Mouse (Mus musculus) midbrain, embryonic 11.5 days (tissue): ENCODE data around the gene Vim. TPM values are rescaled to one million over a fixed set of nuclear protein-coding genes. Genes with fewer than 3 reads are reported as not detected.
"Not testable (repeated sequence)": the region's sequence is repeated elsewhere in the genome, so short reads cannot be mapped to it uniquely, and the experiment has no call there.

Source experiments
- ATAC-seq: fragments of 200-750 bp; cut with Nextera tagmentation; 2 replicates; pipeline ENCODE4 v1.8.0; 2017; ENCODE audit warnings: moderate TSS enrichment, moderate library complexity; ENCODE audit not compliant: low FRiP score
- DNase-seq: peaks from one replicate; pipeline ENCODE4 v3.0.0; 2015; ENCODE audit warnings: low spot score; ENCODE audit errors: missing footprints
- H3K27ac ChIP-seq: fragments of 300-500 bp; sonication (generic); 2 replicates; pipeline ENCODE4 v1.5.1; 2014; ENCODE audit warnings: low read depth, low read length
- H3K27me3 ChIP-seq: fragments of 300-500 bp; sonication (generic); 2 replicates; pipeline ENCODE4 v1.6.1; 2014; ENCODE audit warnings: mild to moderate bottlenecking, low read length, moderate library complexity, mixed read lengths; ENCODE audit not compliant: control insufficient read depth, insufficient read depth
- H3K36me3 ChIP-seq: fragments of 300-500 bp; sonication (generic); 2 replicates; pipeline ENCODE4 v1.6.1; 2014; ENCODE audit warnings: mild to moderate bottlenecking, low read length, moderate library complexity, mixed read lengths; ENCODE audit not compliant: control insufficient read depth, insufficient read depth
- H3K4me1 ChIP-seq: fragments of 300-500 bp; sonication (generic); 2 replicates; pipeline ENCODE4 v1.6.1; 2014; ENCODE audit warnings: low read length; ENCODE audit not compliant: control insufficient read depth, insufficient read depth
- H3K4me2 ChIP-seq: fragments of 300-500 bp; sonication (generic); 2 replicates; pipeline ENCODE4 v1.6.1; 2014; ENCODE audit warnings: mild to moderate bottlenecking, moderate library complexity
- H3K4me3 ChIP-seq: fragments of 300-500 bp; sonication (generic); 2 replicates; pipeline ENCODE4 v1.5.1; 2014; ENCODE audit warnings: low read depth, low read length
- H3K9ac ChIP-seq: fragments of 300-500 bp; sonication (generic); 2 replicates; pipeline ENCODE4 v1.6.1; 2014; ENCODE audit warnings: low read length
- H3K9me3 ChIP-seq: fragments of 300-500 bp; sonication (generic); 2 replicates; pipeline ENCODE4 v1.6.1; 2016; ENCODE audit warnings: low read length; ENCODE audit not compliant: control insufficient read depth
- WGBS: fragments of 180-500 bp; shearing (Covaris S2); extraction: QIAGEN DNeasy Blood & Tissue Kit; methylation state at CpG from one replicate; pipeline ENCODE4 v1.1.7; 2014; 5-methylcytosine and 5-hydroxymethylcytosine counted together
- polyA plus RNA-seq: library from polyadenylated mRNA; unstranded; fragments of >200 nt; fragmentation: Nextera tagmentation; extraction: Ambion mirVana; gene quantifications from 2 replicates; pipeline ENCODE4 v1.2.1, GENCODE M21; 2014

Vim gene
- polyA plus RNA-seq, 1 experiment from 2014 or later, result 1,500 TPM

- WGBS, result 0% methylated on average over 21 of the region's 21 CpGs
- Histone ChIP-seq H3K4me2 (peak overlapping the region; percentile 65), H3K36me3 (peaks cover 13% of the 10 kb centered on the region), H3K9ac (peak overlapping the region; percentile 98), H3K4me1 (peaks cover 29% of the 10 kb centered on the region), H3K9me3 (no peaks in the 10 kb centered on the region), H3K27ac (peak overlapping the region; percentile 84), H3K4me3 (peak overlapping the region; percentile 98), H3K27me3 (no peaks in the 10 kb centered on the region)
- ATAC-seq, result no peak
- DNase-seq, result peak; percentile 97
Observed at GRCm38 (mm10) chr2:13574801-13575150, 1.0 kb downstream of the Vim start.

- under 1% methylated on average over 13 of the region's 13 CpGs for WGBS
- peaks cover 18% of the 10 kb centered on the region for H3K36me3 ChIP-seq
- H3K27me3 ChIP-seq, result no peaks in the 10 kb centered on the region
- peaks cover 29% of the 10 kb centered on the region for H3K4me1 ChIP-seq
- H3K9me3 ChIP-seq, result no peaks in the 10 kb centered on the region
- H3K4me2 ChIP-seq, result peak overlapping the region; percentile 65
- peak; percentile 98 for DNase-seq
- H3K27ac ChIP-seq, result peak overlapping the region; percentile 84
- H3K9ac ChIP-seq, result peak overlapping the region; percentile 98
- peak overlapping the region; percentile 98 for H3K4me3 ChIP-seq
- no peak for ATAC-seq
Observed at GRCm38 (mm10) chr2:13575287-13575801, 1.6 kb downstream of the Vim start.

DNA sequence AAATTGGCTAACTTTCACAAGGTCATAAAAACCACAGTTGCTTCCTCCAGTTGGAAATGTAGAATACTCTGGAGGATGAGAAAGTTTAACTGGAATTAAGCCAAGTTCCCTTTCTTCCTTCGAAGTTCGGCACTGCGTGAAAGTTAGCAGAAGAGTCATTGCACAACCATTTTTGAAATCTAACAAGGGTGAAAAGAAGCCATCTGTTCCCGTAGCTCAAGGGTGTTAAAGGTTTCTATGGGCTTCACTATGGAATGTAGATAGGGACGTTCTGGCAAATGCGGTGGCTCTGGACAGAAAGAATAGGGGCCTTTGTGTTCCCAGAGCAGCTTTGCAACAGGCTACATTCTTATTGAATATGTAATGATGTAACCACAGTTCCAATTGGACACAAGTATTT is 2.2 kb downstream of the Vim start:
- peak; percentile 56 for ATAC-seq
- H3K4me3 ChIP-seq, result peak overlapping the region; percentile 98
- peaks cover 23% of the 10 kb centered on the region for H3K36me3 ChIP-seq
- H3K27me3 ChIP-seq, result no peaks in the 10 kb centered on the region
- no peaks in the 10 kb centered on the region for H3K9me3 ChIP-seq
- H3K9ac ChIP-seq, result peak overlapping the region; percentile 98
- 7% methylated on average over 6 of the region's 6 CpGs for WGBS
- peaks cover 29% of the 10 kb centered on the region for H3K4me1 ChIP-seq
- DNase-seq, result no peak
- H3K27ac ChIP-seq, result peak overlapping the region; percentile 84
- H3K4me2 ChIP-seq, result peak overlapping the region; percentile 65

- no peaks in the 10 kb centered on the region for H3K9me3 ChIP-seq
- H3K27me3 ChIP-seq, result no peaks in the 10 kb centered on the region
- DNase-seq (no peak), ATAC-seq (no peak)
- peak overlapping the region; percentile 51 for H3K4me2 ChIP-seq
- no peak overlapping the region for H3K9ac ChIP-seq
- peaks cover 20% of the 10 kb centered on the region for H3K4me1 ChIP-seq
- WGBS, result 92% methylated on average over 1 of the region's 1 CpGs
- H3K36me3 ChIP-seq, result peaks cover 35% of the 10 kb centered on the region
- peak overlapping the region; percentile 24; the same call in 1 of the 2 replicates for H3K4me3 ChIP-seq
- no peak overlapping the region for H3K27ac ChIP-seq
Observed at GRCm38 (mm10) chr2:13577399-13577798, 3.7 kb downstream of the Vim start.

DNA sequence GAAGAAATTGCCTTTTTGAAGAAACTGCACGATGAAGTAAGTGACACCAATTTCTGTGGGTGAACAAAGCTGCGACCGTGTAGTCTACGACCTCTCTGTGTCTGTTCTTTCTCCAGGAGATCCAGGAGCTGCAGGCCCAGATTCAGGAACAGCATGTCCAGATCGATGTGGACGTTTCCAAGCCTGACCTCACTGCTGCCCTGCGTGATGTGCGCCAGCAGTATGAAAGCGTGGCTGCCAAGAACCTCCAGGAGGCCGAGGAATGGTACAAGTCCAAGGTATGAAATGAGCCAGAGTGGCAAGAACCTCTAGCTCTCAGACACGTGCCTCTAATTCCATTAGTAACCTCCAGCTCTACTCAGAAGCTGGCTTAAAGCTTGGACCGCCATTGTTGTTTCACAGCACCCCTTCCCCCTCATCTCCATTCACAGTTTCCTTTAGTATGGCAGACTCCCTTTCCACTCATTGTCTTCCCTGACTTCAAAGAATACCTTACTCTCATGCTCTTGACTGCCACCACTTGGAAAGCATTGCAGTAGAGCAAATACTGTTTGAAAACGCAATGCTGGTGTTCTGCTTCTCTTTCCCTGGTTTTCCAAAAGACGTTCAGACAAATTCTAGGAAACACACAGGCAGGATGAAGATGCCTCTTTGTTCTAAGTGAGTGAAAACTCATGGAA is 4.9 kb downstream of the Vim start:
- Histone ChIP-seq H3K27me3 (no peaks in the 10 kb centered on the region), H3K9me3 (no peaks in the 10 kb centered on the region), H3K9ac (no peak overlapping the region), H3K4me3 (no peak overlapping the region), H3K4me2 (peak overlapping the region; percentile 19; the same call in 1 of the 2 replicates), H3K27ac (no peak overlapping the region), H3K36me3 (peaks cover 38% of the 10 kb centered on the region), H3K4me1 (peaks cover 14% of the 10 kb centered on the region; the same call in 1 of the 2 replicates)
- WGBS, result 63% methylated on average over 14 of the region's 14 CpGs
- DNase-seq (no peak), ATAC-seq (no peak)

DNA sequence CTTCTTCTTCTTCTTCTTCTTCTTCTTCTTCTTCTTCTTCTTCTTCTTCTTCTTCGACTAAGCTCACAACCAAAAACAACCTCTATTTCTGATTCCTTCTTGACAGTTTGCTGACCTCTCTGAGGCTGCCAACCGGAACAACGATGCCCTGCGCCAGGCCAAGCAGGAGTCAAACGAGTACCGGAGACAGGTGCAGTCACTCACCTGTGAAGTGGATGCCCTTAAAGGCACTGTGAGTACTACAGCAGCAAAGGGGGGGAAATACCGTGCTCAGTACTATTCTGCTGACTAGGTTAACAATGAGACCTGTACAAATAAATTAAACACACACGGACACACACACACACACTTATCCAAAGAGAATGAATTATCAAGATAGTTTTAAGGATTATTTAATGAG is 5.6 kb downstream of the Vim start:
- no peak overlapping the region for H3K27ac ChIP-seq
- ATAC-seq (no peak), DNase-seq (no peak)
- no peak overlapping the region for H3K4me2 ChIP-seq
- peaks cover 14% of the 10 kb centered on the region; the same call in 1 of the 2 replicates for H3K4me1 ChIP-seq
- no peak overlapping the region for H3K9ac ChIP-seq
- no peaks in the 10 kb centered on the region for H3K27me3 ChIP-seq
- no peaks in the 10 kb centered on the region for H3K9me3 ChIP-seq
- peaks cover 38% of the 10 kb centered on the region for H3K36me3 ChIP-seq
- WGBS, result 90% methylated on average over 8 of the region's 8 CpGs
- no peak overlapping the region for H3K4me3 ChIP-seq

DNA sequence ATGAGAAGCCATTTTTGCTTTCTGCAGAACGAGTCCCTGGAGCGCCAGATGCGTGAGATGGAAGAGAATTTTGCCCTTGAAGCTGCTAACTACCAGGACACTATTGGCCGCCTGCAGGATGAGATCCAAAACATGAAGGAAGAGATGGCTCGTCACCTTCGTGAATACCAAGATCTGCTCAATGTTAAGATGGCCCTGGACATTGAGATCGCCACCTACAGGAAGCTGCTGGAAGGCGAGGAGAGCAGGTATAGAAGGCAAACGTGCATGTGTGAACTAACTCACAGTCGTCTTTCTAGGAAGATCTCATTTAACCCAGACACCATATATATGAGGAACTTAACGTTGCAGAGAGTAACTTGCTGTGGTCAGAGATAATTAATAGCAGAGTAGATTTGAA is 6.3 kb downstream of the Vim start:
- 68% methylated on average over 11 of the region's 11 CpGs for WGBS

DNA sequence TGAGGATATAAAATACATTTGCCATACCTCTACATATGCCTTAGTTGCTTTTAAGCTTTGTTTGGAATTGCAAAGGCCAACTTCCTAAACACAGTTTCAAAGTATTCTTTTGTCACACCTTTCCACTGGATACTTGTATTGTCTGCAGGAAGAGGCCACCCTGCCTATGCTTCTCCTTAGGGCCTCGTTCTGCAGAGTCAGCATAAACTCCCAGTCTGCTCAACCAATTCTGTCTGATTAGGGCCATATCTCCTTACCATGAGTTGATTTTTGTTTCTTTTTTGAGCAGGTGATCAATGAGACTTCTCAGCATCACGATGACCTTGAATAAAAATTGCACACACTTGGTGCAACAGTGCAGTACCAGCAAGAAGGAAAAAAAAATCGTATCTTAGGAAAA is 8.5 kb downstream of the Vim start:
- no peak overlapping the region for H3K27ac ChIP-seq
- peaks cover 36% of the 10 kb centered on the region for H3K36me3 ChIP-seq
- no peak overlapping the region for H3K9ac ChIP-seq
- H3K4me3 ChIP-seq, result no peak overlapping the region
- ATAC-seq, result no peak
- H3K4me2 ChIP-seq, result no peak overlapping the region
- H3K27me3 ChIP-seq, result no peaks in the 10 kb centered on the region
- 87% methylated on average over 3 of the region's 3 CpGs for WGBS
- DNase-seq, result no peak
- no peaks in the 10 kb centered on the region for H3K9me3 ChIP-seq
- H3K4me1 ChIP-seq, result peaks cover 6% of the 10 kb centered on the region; the same call in 1 of the 2 replicates

More for the DNA sequence above, 6.3 kb downstream of the Vim start:
- no peaks in the 10 kb centered on the region for H3K9me3 ChIP-seq
- DNase-seq (peak; percentile 88), ATAC-seq (no peak)
- H3K4me1 ChIP-seq, result peaks cover 14% of the 10 kb centered on the region; the same call in 1 of the 2 replicates
- no peak overlapping the region for H3K27ac ChIP-seq
- H3K9ac ChIP-seq, result no peak overlapping the region
- H3K4me2 ChIP-seq, result no peak overlapping the region
- H3K36me3 ChIP-seq, result peaks cover 38% of the 10 kb centered on the region
- H3K4me3 ChIP-seq, result no peak overlapping the region
- H3K27me3 ChIP-seq, result no peaks in the 10 kb centered on the region

DNA sequence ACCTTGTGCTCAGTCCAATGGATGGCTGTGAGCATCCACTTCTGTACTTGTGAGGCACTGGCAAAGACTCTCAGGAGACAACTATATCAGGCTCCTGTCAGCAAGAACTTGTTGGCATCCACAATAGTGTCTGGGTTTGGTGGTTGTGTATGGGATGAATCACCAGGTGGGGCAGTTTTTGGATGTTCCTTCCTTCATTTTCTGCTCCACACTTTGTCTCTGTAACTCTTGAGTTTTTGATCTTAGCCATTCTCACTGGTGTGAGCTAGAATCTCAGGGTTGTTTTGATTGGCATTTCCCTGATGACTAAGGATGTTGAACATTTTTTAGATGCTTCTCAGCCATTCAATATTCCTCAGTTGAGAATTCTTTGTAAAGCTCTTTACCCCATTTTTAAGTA is 10.0 kb downstream of the Vim start:
- not testable (repeated sequence) for H3K27me3 ChIP-seq, H3K27ac ChIP-seq, H3K9ac ChIP-seq, H3K4me2 ChIP-seq, H3K4me1 ChIP-seq, ATAC-seq, DNase-seq, H3K4me3 ChIP-seq, H3K9me3 ChIP-seq
- peaks cover 29% of the 10 kb centered on the region for H3K36me3 ChIP-seq
